Mouse (Mus musculus) left cerebral cortex, postnatal 25 days (tissue): ENCODE data around the gene Tmem210. TPM values are rescaled to one million over a fixed set of nuclear protein-coding genes. Genes with fewer than 3 reads are reported as not detected.

Source experiments
- DNase-seq, 2 experiments: peaks; one replicate each; pipeline ENCODE4 v3.0.0; 2022; ENCODE audit warnings: low spot score in 2 of 2, mixed read lengths in 1 of 2
- intact Hi-C: fragments of 180-260 bp; cut with DNase I; formaldehyde crosslinking; loops from one replicate; pipeline ENCODE4 v1.15.1; 2025
- total RNA-seq, 2 experiments: library from RNA; stranded (reverse); gene quantifications; 2 replicates each; pipeline ENCODE4 v1.2.3; 2021

Gene Tmem210
- total RNA-seq, 2 experiments from 2014 or later: not detected

- DNase-seq: peak in 1 of 2 experiments; percentile 62
- intact Hi-C loops: no loop called here
Observed at GRCm38 (mm10) chr2:25290816-25291130, 2.8 kb downstream of the Tmem210 start.

- intact Hi-C loops: no loop called here
- DNase-seq: no peak
Observed at GRCm38 (mm10) chr2:25291184-25292053, 3.5 kb downstream of the Tmem210 start.

GRCm38 (mm10) chr2:25292054-25292544 lies 4.2 kb downstream of the Tmem210 start:
- peak in 1 of 2 experiments; percentile 68 for DNase-seq
- intact Hi-C loops: no loop called here

- intact Hi-C loops: no loop called here
- peak in 1 of 2 experiments; percentile 59 for DNase-seq
Observed at GRCm38 (mm10) chr2:25292856-25293255, 4.9 kb downstream of the Tmem210 start.

GRCm38 (mm10) chr2:25293706-25294105 lies 5.8 kb downstream of the Tmem210 start:
- intact Hi-C loops: no loop called here
- no peak for DNase-seq

GRCm38 (mm10) chr2:25297093-25297492 lies 9.1 kb downstream of the Tmem210 start:
- no peak for DNase-seq
- intact Hi-C loops: no loop called here

- intact Hi-C loops: no loop called here
- no peak for DNase-seq
Observed at GRCm38 (mm10) chr2:25298046-25298445, 10.1 kb downstream of the Tmem210 start.

- intact Hi-C loops: no loop called here
Observed at GRCm38 (mm10) chr2:25303452-25303851, 15.5 kb downstream of the Tmem210 start.

GRCm38 (mm10) chr2:25303931-25304656 lies 16.1 kb downstream of the Tmem210 start:
- intact Hi-C loops: no loop called here

More at GRCm38 (mm10) chr2:25303452-25303851, 15.5 kb downstream of the Tmem210 start:
- DNase-seq: no peak

GRCm38 (mm10) chr2:25304657-25305541 lies 17.0 kb downstream of the Tmem210 start:
- no peak for DNase-seq
- intact Hi-C loops: no loop called here

More at GRCm38 (mm10) chr2:25303931-25304656, 16.1 kb downstream of the Tmem210 start:
- peak in 1 of 2 experiments; percentile 59 for DNase-seq

GRCm38 (mm10) chr2:25305587-25306359 lies 17.8 kb downstream of the Tmem210 start:
- no peak for DNase-seq

GRCm38 (mm10) chr2:25310180-25310579 lies 22.2 kb downstream of the Tmem210 start:
- intact Hi-C loops: no loop called here
- DNase-seq: no peak

More at GRCm38 (mm10) chr2:25305587-25306359, 17.8 kb downstream of the Tmem210 start:
- intact Hi-C loops: no loop called here

- intact Hi-C loops: no loop called here
- no peak for DNase-seq
Observed at GRCm38 (mm10) chr2:25310969-25311368, 23.0 kb downstream of the Tmem210 start.

GRCm38 (mm10) chr2:25311491-25311891 lies 23.5 kb downstream of the Tmem210 start:
- intact Hi-C loops: no loop called here
- DNase-seq: no peak

- intact Hi-C loops: no loop called here
Observed at GRCm38 (mm10) chr2:25318119-25318966, 30.4 kb downstream of the Tmem210 start.

GRCm38 (mm10) chr2:25318971-25319773 lies 31.2 kb downstream of the Tmem210 start, which contains the start of gene Grin1:
Gene Grin1, minus strand, starts transcription at chr2:25319187.
- intact Hi-C loops: no loop called here
- DNase-seq: peak; percentile 92 to 96

More at GRCm38 (mm10) chr2:25318119-25318966, 30.4 kb downstream of the Tmem210 start:
- DNase-seq: peak; percentile 60 to 85

- no peak for DNase-seq
- intact Hi-C loops: no loop called here
Observed at GRCm38 (mm10) chr2:25320084-25320483, 32.1 kb downstream of the Tmem210 start.
